Mouse (Mus musculus) bone marrow macrophage, adult 2 months (primary cell): ENCODE measurements around the gene 9330159F19Rik. TPM values are rescaled to one million over a fixed set of nuclear protein-coding genes. Genes with fewer than 3 reads are reported as not detected.

ENCODE experiments used
- H3K27ac ChIP-seq: 2 replicates; pipeline ENCODE4 v1.5.1; 2012; ENCODE audit warnings: low read depth, low read length; ENCODE audit not compliant: insufficient read depth
- H3K4me1 ChIP-seq: 2 replicates; pipeline ENCODE4 v1.6.1; 2012; ENCODE audit warnings: low read length; ENCODE audit not compliant: control insufficient read depth, insufficient read depth
- H3K4me3 ChIP-seq: 2 replicates; pipeline ENCODE4 v1.5.1; 2012; ENCODE audit warnings: mild to moderate bottlenecking, low read length, moderate library complexity; ENCODE audit not compliant: insufficient read depth
- CTCF ChIP-seq: IDR thresholded peaks from 2 replicates; pipeline ENCODE4 v1.5.1; 2012; ENCODE audit warnings: low read depth, mild to moderate bottlenecking, low read length, moderate library complexity
- POLR2A ChIP-seq: IDR thresholded peaks from 2 replicates; pipeline ENCODE4 v1.6.1; 2012; ENCODE audit warnings: mild to moderate bottlenecking, low read depth, low read length, borderline replicate concordance
- polyA plus RNA-seq: library from polyadenylated mRNA; stranded (reverse); fragments of >200 nt; gene quantifications from 2 replicates; pipeline ENCODE4 v1.2.4, GENCODE M21; 2012; ENCODE audit not compliant: missing spikeins, insufficient read depth, insufficient read length

Gene 9330159F19Rik
- polyA plus RNA-seq, 1 experiment: not detected

DNA sequence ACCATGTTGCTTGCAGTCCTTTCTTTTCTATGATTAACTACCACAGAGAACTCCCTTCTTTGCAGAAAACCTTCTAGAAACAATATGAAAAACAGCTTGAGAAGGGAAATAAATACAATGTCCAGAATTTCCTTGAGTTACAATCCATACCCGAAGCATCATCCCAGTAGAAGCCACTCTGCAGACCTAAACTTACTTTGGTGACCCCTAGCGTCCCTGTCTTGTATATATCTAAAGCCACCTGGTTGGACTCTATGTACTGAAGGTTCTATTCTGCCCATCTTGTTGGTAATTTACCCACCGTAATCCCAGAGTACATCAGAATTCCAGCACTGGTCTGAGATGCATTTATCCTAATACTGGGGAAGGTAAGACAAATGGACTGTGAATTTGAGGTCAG lies 11.6 kb upstream of the 9330159F19Rik start:
- H3K4me3 ChIP-seq: no peak overlapping the region
- no peak for TF ChIP-seq CTCF
- TF ChIP-seq POLR2A: no peak
- no peaks in the 10 kb centered on the region for H3K4me1 ChIP-seq
- H3K27ac ChIP-seq: no peak overlapping the region

DNA sequence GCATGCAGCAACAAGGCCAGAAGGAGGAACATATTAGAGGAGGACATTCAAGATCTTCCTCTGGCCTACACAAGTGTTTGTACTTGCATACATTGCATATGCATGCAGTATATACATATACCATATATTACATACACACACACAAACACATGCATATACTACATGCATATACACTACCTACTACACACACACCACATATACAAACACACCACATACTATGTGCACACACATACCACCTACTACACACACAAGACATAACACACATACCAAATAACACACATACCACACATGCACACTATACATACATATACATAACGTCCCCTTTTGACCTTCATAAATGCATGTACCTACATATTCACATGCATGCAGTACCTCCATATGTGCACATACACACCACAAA lies 10.8 kb upstream of the 9330159F19Rik start:
- Histone ChIP-seq H3K4me3 (no peak overlapping the region), H3K27ac (no peak overlapping the region), H3K4me1 (no peaks in the 10 kb centered on the region)
- TF ChIP-seq POLR2A (no peak), CTCF (no peak)

GRCm38 (mm10) chr10:29206730-29207129 lies 4.7 kb upstream of the 9330159F19Rik start:
- no peak for TF ChIP-seq POLR2A
- TF ChIP-seq CTCF: no peak
- no peaks in the 10 kb centered on the region for H3K4me1 ChIP-seq
- no peak overlapping the region for H3K27ac ChIP-seq
- no peak overlapping the region for H3K4me3 ChIP-seq

- no peak for TF ChIP-seq POLR2A
- no peak for TF ChIP-seq CTCF
- H3K27ac ChIP-seq: no peak overlapping the region
Measured at GRCm38 (mm10) chr10:29208735-29209134, 2.7 kb upstream of the 9330159F19Rik start.

GRCm38 (mm10) chr10:29213534-29214100 lies 2.2 kb downstream of the 9330159F19Rik start:
- Histone ChIP-seq H3K27ac (no peak overlapping the region), H3K4me3 (no peak overlapping the region), H3K4me1 (no peaks in the 10 kb centered on the region)
- TF ChIP-seq CTCF (no peak), POLR2A (no peak)

More at GRCm38 (mm10) chr10:29208735-29209134, 2.7 kb upstream of the 9330159F19Rik start:
- Histone ChIP-seq H3K4me1 (no peaks in the 10 kb centered on the region), H3K4me3 (no peak overlapping the region)

DNA sequence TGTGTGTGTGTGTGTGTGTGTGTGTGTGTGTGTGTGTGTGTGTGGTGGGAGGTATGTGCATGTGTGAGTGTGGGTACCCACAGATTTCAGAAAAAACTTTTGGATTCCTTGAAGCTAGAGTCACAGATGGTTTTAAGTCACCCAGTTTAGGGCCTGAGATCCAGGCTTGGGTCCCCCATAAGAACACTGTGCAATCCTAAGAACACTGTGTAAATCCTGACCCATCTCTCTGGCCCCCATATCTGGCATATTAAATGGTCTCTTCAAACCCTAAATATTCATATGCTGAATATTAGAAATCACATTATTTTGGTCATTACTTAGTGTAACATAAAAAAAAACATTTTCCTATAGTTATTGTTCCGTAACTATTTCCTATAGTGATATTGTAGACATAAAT lies 5.6 kb downstream of the 9330159F19Rik start:
- TF ChIP-seq POLR2A (no peak), CTCF (no peak)
- Histone ChIP-seq H3K4me3 (no peak overlapping the region), H3K27ac (no peak overlapping the region), H3K4me1 (no peaks in the 10 kb centered on the region)

GRCm38 (mm10) chr10:29217451-29217850 lies 6.0 kb downstream of the 9330159F19Rik start:
- no peaks in the 10 kb centered on the region for H3K4me1 ChIP-seq
- no peak overlapping the region for H3K27ac ChIP-seq
- no peak overlapping the region for H3K4me3 ChIP-seq
- no peak for TF ChIP-seq POLR2A
- TF ChIP-seq CTCF: no peak

DNA sequence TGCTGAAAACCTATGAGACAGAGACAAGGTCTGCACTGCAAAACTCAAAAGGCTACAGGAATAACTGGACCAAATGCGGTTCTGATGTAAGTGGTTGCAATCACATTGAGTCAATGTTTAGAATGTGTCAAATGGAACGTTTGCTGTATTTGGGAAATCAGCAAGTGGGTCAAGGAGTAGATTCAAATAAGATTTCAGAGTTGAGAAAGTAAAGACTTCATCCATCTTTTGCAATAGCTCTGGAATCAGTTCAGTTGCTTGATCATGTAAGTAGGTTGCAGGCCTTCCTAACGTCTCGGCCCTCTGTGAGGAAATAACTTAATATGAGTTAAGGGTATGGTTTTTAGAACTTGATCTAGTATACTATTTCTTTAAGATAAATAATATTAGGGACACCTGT lies 13.9 kb downstream of the 9330159F19Rik start:
- no peak overlapping the region for H3K4me3 ChIP-seq
- TF ChIP-seq CTCF: no peak
- TF ChIP-seq POLR2A: no peak
- no peak overlapping the region for H3K27ac ChIP-seq
- H3K4me1 ChIP-seq: no peaks in the 10 kb centered on the region

DNA sequence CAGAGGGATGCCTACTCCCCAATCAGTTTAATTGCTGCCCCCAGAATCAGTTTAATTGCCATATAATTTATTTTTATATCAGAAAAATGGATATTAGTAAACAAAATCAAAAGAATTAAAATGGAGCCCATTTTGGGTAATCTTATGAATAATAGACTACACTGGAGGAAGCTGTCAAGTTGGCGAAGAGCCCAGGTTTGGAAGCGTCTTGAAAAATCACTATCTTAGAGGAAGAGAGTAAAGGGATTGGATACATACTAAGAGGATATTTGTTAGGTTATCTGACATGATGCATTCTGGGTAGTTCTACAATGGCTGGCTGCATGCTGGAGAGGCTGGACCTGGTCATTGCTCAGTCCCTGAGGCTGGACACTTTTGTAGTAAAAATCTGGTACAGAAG lies 19.8 kb downstream of the 9330159F19Rik start:
- no peak for TF ChIP-seq POLR2A
- no peak for TF ChIP-seq CTCF
- no peak overlapping the region for H3K4me3 ChIP-seq
- H3K4me1 ChIP-seq: peaks cover 3% of the 10 kb centered on the region
- no peak overlapping the region for H3K27ac ChIP-seq

Other genes starting within 250 kb of the 9330159F19Rik start
- not detected in 2 replicates for gene 2310057J18Rik, start 225.3 kb upstream of the 9330159F19Rik start, polyA plus RNA-seq
- not detected in 2 replicates for gene Soga3, start 67.8 kb upstream of the 9330159F19Rik start, polyA plus RNA-seq
- not detected in 2 replicates for gene Gm49353, start 12.7 kb upstream of the 9330159F19Rik start, polyA plus RNA-seq
- gene Echdc1, start 101.6 kb downstream of the 9330159F19Rik start, polyA plus RNA-seq: 16.2 TPM in 2 replicates
- gene Rnf146, start 150.8 kb downstream of the 9330159F19Rik start, polyA plus RNA-seq: 39.6 and 43.3 TPM in 2 replicates